Mouse (Mus musculus) G1E-ER4 (cell line): ENCODE results near the gene Tsc22d3. TPM values are rescaled to one million over a fixed set of nuclear protein-coding genes. Genes with fewer than 3 reads are reported as not detected.

ENCODE experiments used
- GATA1 ChIP-seq: IDR thresholded peaks from one replicate; pipeline ENCODE4 v1.8.0; 2012; ENCODE audit warnings: low read length, inconsistent platforms
- polyA plus RNA-seq: library from polyadenylated mRNA; stranded (reverse); fragments of >175 nt; gene quantifications from 2 replicates; pipeline ENCODE4 v1.2.3, GENCODE M21; 2012

Tsc22d3 gene
- 29.9 and 30.0 TPM in 2 replicates for polyA plus RNA-seq

DNA sequence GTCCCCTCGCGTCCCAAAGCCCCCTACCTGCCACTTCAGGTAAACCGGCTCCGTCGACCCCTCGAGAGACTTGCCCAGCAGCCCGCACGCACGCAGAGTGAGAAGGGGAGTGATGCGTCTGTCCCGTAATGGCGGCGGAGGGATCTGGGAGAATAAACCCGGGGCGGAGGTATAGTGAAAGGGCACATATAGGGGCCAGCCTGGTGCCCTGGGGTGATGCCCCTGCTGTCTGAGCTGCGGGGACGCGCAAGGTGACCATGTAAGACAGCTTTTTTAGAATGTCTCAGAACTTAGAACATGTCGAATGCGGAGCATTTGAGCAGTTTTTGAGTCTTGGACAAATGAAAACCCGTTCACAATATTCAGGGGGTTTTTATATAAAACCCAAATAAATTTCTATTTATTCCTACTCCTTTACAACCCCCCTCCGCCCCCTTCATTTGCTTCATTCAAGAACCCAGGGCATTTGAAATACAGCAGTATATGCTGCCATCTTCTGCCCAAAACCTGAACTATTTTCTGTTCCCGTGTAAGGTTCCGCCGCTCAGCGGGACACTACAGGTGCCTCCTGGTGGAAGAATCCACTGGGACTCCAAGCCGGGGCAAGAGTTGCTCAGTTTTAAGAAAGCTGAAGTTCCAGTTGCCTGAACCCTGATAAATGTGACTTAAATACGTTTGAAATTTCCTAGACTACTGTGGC lies at the start of gene Tsc22d3:
Gene Tsc22d3 (minus strand): TSS at position 250 of the 700 bp plus-strand sequence.
- no peak for TF ChIP-seq GATA1

DNA sequence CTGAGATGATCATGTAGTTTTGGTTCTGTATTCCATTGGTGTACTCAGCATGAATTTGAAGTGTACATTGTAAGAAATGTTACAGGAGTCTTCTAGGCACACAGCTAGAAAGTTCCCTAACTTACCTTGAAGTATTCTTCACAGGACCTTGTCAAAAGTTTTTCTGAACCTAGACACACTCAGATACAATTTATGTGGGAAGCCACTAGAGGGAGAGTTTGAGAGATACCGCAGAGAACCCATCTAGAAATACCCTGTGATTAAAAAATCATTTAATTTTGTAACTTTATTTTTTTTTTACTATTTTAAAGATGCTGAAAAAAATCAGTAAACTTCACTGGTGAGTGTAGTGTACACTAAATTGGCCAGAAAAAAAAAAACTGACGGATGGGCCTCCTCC lies 39.1 kb upstream of the Tsc22d3 start:
- TF ChIP-seq GATA1: no peak

DNA sequence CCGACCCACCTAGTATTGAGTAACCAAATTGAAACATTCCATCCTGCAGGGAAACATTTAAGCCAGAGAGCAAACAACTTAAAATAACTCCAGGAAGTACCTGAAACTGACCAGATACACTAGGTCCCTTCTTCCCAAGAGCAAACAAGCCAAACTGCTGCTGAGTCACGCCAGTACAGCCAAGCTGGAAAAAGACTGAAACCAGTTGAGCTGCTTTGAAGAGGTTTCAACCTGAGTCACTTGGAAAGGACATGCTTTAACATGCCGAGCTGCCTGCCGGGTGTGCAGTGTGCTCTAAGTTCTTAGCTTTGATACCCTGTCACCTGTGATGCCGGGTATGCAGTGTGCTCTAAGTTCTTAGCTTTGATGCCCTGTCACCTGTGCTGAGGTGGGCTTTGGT lies 37.6 kb upstream of the Tsc22d3 start:
- no peak for TF ChIP-seq GATA1

DNA sequence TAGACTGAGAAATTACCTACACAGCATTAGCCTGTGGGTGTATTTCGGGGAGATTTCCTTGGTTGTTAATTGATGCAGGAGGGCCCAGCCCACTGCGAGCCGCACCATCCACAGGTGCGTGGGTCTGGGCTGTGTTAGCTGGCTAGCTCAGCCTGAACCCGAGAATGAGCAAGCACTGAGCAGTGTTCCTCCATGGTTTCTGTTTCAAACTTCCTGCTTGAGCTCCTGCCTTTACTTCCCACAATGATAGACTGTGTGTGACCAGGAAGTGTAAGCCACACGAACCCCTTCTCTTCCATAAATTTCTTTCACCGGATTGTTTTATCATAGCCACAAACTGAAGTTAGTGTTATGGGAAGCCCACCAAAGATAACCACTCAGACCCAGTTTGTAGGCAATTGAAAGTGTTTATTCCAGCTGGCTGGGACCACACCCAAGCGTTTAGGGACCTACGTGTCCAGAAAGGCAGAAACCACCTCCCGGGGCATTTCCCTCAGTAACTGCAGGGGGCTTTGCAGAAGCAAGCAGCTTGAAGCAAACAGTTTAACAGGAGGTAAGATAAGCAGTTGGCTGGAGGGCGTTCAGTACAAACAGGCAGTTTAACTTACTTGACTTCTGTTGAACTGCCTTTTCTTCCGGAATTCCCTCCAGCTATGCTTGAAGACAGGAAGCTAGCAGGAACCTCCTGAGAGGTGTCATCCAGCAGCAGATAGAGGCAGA lies 24.6 kb upstream of the Tsc22d3 start:
- TF ChIP-seq GATA1: no peak

DNA sequence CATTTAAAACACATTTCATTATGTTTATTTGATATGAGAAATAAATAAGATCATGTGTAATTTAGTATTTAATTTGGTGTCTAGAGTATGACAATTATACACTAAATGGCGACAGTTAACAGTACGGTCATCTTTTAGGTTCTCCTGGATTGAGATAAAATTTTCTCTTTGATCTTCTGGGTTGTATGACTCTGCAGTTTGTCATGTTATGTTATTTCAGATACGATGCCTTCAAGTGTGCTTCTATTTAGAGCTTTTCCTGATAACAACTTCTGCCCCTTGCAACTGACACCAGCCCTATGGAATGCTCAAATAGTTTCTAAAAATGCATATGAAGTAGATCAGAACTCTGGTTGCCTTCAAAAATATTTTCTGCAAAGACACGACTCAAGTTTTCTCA lies 9.5 kb upstream of the Tsc22d3 start:
- no peak for TF ChIP-seq GATA1

DNA sequence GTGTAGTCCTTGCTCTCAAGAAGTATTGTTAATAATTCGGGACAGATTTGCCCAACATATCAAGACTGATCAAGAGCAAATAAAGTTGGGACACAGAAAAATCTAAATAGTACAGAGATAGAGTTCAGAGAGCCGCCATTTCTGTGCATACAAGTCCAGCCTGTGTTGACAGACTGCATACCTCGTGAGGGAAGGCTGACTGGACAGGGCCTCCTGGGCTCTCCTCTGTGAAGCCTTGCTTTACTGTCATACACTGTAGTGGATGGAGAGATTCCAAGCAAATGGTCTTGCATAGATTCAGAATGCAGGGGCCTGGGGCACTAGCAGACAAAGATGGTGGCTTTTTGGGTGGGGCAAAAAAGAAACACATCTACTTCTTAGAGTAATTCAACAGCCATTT lies 1.4 kb upstream of the Tsc22d3 start:
- TF ChIP-seq GATA1: no peak

DNA sequence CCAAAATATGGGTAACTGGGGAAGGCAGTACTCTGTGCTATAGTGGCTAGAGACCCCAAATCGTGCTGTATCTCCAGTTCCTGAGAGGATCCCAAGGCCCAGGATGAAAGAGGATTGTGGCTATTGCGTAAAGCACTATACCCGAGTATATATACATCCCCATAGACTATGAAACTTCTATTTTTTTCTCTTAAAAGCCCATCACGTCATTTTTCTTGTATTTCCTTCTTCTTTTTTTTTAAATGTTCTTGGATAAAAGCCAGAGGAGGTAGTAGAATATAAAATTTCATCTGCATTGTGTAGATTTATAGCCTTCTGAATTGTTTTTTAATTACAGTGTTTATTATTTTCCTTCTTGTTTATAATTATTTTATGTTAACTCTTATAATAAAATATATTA lies 852 bp upstream of the Tsc22d3 start:
- no peak for TF ChIP-seq GATA1

DNA sequence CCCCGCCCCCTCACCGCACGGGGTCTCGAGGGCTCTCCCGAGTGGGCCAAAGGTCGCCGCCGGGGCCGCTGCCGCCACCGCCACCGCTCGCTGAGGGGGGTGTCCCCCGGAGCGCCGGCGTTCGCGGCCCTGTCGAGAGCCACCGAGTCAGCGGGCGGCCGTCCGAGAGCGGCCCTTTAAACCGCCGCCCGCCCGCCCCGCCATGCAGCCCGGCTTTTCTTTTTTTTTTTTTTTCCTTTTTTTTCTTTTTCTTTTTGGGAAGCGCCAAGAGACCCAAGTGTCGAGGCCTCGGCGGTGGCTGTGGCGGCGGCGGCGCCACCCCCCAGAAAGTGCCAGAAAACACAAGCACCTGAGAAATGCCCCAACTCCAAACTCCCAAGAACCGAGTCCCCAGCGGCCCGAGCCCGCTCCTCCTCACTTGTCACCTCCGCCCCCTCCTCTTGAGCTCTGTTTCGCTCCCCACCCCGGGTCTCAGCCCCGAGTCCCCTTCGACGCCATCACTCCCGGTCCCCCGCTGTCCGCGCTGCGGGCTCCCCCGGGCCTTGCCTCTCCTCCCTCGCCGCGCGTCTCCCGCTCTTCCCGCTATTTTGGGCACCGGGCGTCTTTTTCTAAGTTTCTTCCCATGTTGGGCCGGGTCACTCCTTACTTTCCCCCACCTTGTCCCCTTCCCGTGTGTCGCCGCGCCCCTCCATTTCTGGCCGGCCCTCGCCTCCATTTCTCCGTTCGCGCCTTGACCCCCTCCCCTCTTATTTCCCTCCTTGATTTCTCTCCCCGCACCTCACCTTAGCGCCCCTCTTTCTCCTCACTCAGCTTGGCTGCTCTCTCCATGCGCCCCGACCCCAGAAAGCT lies 674 bp downstream of the Tsc22d3 start:
- no peak for TF ChIP-seq GATA1

DNA sequence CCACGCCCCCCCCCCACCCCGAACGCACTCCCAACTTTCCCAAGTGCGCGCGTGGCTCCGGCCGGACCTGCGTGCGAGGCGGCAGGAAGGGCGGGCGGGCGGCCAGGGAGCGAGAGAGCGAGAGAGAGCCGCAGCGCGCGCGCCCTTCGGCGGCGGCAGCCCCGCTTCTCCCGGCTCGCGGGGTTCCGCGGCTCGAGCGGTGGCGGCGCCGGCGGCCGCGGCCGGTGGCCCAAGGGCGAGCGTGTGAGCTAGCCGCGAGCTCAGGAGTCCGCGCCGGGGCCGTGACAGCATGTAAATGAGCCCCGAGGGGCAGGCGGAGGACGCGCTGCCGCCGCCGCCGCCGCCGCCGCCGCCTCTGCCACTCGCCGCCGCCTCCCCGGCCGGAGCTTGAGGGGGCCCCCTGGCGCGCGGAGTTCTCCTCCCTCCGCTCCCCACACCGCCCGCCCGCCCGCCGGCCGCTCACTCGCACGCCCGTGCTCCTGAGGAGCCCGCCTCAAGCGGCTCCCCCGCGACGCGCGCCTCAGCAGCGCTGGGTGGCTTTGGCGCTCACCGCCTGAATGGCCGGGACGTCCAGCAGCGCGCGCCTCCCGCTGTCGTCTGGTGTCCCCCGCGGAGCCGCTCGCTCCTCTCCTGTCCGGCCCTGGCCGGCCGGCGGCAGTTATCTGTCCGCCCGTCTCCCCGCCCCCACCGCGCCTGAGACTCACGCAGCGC lies 1.5 kb downstream of the Tsc22d3 start:
- no peak for TF ChIP-seq GATA1

DNA sequence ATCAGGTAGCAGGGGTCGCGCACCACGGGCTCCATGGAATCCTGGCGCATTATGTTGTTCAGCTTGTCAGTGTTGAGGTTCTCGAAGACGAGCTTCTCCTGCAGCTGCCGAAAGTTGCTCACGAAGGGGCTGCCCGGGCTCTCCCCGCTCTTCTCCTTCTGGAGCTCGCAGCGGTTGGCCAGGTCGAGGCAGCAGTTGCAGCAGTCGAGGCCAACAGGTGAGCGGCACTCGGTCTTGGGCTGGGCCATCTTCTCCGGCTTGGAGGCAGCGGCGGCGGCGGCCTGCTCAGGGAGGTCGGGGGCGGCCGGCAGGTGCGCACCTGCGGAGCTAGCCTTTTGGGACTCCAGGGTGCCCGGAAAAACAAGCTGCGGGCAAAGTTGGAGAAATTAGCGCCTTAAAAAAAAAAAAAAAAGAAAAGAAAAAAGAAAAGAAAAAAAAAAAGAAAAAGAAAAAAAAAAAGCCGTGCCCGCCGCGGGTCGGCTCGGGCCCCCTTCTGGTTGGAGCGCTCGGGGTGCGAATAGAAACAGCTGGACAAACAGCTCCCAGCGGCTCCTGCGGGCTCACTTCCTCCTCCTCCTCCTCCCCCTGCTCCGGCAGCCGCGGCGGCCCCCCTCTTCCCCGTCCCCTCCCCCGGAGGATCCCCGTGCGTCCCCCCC lies 2.1 kb downstream of the Tsc22d3 start:
- TF ChIP-seq GATA1: no peak

DNA sequence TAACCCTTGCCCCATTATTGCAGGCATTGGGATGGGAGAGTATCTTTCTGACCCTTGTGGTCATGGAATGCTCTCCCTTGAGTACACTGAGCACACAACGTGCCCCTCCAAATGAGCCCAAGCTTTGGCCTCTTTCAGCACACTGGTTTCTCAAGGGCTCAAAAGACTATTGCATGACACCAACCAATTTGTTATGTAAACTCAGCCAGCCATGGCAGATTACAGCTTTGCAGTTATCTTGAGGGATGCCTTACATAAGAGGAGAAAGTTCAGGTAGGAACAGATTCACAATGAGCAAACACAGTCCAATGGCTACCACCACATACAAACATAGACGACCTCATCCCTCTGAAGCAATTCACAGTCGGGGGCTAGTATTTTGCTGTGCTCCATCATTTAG lies 9.3 kb downstream of the Tsc22d3 start:
- no peak for TF ChIP-seq GATA1

DNA sequence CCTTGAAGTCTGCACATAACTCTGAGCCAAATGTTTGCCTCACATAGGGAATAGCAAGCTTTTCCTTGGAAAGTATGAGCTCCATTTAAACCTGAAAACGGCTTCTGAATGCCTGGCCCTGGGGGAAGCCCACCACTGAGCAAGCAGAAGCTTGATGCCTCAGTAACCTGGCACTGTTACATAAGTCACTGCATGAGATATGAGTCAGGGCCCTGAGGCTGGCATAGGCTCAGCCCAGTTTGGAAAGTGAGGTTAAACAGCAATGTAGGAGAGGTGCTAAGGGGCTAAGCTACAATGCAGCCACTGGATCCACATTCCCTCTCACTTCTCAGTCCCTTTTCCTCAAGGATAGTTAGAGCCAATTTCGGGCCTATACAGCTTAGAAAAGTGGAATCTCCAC lies 10.3 kb downstream of the Tsc22d3 start:
- TF ChIP-seq GATA1: no peak

DNA sequence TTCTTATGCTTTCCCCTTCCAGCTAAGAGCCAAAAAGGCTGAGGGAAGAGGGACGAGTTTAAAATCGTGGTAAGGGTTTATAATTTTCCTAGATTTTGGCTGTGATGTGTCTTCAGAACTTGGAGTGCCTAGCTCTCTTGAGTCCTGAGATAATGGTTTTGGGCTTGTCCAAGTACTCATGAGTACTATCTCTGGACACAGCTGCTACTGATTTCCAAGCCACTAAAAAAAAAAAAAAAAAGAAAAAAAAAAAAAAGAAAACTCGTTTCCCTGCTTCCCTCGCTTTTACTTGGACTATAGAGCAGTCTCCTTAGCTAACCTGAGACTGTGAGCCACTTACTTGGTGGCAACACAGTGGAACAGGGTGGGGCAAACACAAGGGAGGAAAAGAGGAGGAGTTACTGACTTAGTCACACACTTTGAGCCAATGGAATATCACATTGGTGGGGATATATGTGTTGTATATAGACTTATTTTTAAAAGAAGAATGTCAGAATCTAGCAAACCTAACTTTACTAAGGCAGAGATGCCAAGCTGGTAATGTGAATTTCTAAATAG lies 11.2 kb downstream of the Tsc22d3 start:
- no peak for TF ChIP-seq GATA1

DNA sequence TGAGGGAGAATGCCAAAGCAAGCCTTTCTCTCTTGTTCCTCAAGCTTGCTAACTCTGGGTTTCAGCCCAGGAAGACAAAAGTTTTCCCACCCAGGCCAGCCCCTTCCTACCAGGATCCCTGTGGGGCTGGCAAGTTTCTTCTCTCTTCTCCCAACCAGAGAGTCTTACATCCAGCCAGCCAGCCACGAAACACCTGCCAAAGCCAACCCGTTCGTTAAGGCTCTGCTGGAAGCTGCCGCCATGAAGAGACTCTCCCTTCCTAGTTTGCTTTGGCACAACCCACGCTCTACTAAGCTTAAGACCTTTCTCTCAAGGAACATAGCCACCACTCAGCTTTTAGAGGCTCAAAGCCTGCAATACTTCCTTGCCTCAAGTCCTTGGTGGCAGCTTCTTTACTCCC lies 11.9 kb downstream of the Tsc22d3 start:
- no peak for TF ChIP-seq GATA1

DNA sequence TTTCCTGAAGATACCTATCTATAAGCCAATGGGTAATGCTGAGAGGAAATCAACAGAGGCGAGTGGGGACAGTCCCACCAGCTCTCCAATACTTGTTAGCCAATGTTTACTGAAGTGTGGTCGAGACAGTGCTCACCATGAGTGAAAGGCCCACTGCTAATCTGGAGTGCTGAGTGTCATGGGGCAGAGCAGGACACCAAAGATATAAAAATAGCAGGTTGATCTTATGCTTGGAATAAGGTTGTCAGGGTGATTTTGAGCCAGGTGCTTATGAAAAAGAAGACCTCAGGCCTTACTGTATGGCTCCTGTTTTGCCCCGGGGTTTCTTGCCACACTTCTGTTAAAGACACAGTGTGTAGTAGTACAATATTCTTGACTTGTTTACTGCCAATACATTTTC lies 20.0 kb downstream of the Tsc22d3 start:
- TF ChIP-seq GATA1: no peak
